Mouse (Mus musculus): ENCODE data around the gene Ncoa3. TPM values are rescaled to one million over a fixed set of nuclear protein-coding genes. Genes with fewer than 3 reads are reported as not detected.

Ncoa3 gene
- polyA plus RNA-seq, 1 experiment from 2014 or later, result 17.4 TPM

- Histone ChIP-seq H3K9ac (peak overlapping the region; percentile 25), H3K27me3 (replicated peaks) (no peaks in the 10 kb centered on the region), H3K27ac (ENCODE audit: poor library complexity, severe bottlenecking) (peak overlapping the region; percentile 64), H3K4me1 (replicated peaks) (peaks cover 29% of the 10 kb centered on the region), H3K9me3 (replicated peaks) (no peaks in the 10 kb centered on the region), H3K36me3 (no peaks in the 10 kb centered on the region), H3K4me2 (no peak overlapping the region), H3K4me3 (no peak overlapping the region)
- no peak for ATAC-seq (ENCODE audit: insufficient number of reproducible peaks, low FRiP score)
- WGBS, result 39% methylated on average over 3 of the region's 3 CpGs
Measured at GRCm38 (mm10) chr2:166035725-166036124, 43.3 kb downstream of the Ncoa3 start.

GRCm38 (mm10) chr2:166039681-166040080 is 47.2 kb downstream of the Ncoa3 start:
- Histone ChIP-seq H3K27me3 (replicated peaks) (no peaks in the 10 kb centered on the region), H3K36me3 (no peaks in the 10 kb centered on the region), H3K9ac (no peak overlapping the region), H3K9me3 (replicated peaks) (no peaks in the 10 kb centered on the region), H3K4me1 (replicated peaks) (peaks cover 34% of the 10 kb centered on the region), H3K4me3 (no peak overlapping the region), H3K27ac (ENCODE audit: poor library complexity, severe bottlenecking) (0 out of 2 replicates have a peak overlapping the region, but pooled peaks have one; percentile 11), H3K4me2 (no peak overlapping the region)
- ATAC-seq (ENCODE audit: insufficient number of reproducible peaks, low FRiP score), result no peak
- 87% methylated on average over 4 of the region's 4 CpGs for WGBS

DNA sequence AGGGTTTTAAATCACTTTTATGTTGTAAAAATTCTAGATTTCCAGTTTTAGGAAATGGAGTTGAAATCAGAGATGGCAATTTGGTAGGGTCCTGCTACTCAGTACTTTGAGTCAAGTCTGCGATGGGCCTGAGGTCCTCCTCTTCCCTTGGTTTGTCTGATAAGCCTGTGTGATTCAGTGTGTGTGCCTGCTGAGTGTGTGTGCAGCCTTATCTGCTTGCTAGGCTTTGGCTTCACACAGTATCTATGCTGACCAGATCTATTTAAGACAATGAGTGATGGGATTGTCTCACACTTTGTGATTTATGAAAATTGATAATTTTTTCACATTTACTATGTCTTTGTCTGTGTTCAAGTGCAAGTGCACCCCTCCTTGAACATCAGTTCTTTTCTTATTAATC is 50.1 kb downstream of the Ncoa3 start:
- Histone ChIP-seq H3K36me3 (peaks cover 3% of the 10 kb centered on the region; the same call in 1 of the 2 replicates), H3K27ac (ENCODE audit: poor library complexity, severe bottlenecking) (no peak overlapping the region), H3K4me2 (no peak overlapping the region), H3K9ac (no peak overlapping the region), H3K4me1 (replicated peaks) (peaks cover 35% of the 10 kb centered on the region), H3K27me3 (replicated peaks) (no peaks in the 10 kb centered on the region), H3K4me3 (no peak overlapping the region), H3K9me3 (replicated peaks) (no peaks in the 10 kb centered on the region)
- 13% methylated on average over 1 of the region's 1 CpGs for WGBS
- no peak for ATAC-seq (ENCODE audit: insufficient number of reproducible peaks, low FRiP score)

DNA sequence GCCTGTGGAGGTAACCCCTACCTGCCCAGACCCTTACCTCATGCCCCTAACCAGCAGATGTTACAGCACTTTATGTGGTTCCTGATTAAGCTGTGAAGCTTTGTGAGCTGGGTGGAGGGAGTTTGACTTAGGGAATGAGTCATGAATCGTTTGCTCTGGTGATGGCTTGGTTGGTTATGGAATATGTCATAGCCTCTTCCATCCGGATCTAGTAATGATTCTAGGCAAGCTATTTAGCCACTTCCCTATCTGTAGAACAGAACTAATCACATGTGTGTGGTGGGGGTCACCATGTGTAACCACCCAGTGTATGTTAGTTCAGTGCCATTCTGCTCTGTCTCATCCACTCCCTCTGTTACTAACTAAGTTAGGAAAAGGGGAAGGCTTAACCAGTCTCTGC is 52.6 kb downstream of the Ncoa3 start:
- Histone ChIP-seq H3K36me3 (peaks cover 23% of the 10 kb centered on the region), H3K27me3 (replicated peaks) (no peaks in the 10 kb centered on the region), H3K4me1 (replicated peaks) (peaks cover 46% of the 10 kb centered on the region), H3K4me3 (no peak overlapping the region), H3K27ac (ENCODE audit: poor library complexity, severe bottlenecking) (peak overlapping the region; percentile 34; the same call in 1 of the 2 replicates), H3K9me3 (replicated peaks) (no peaks in the 10 kb centered on the region), H3K9ac (no peak overlapping the region), H3K4me2 (no peak overlapping the region)
- no peak for ATAC-seq (ENCODE audit: insufficient number of reproducible peaks, low FRiP score)
- WGBS, result 54% methylated on average over 2 of the region's 2 CpGs

DNA sequence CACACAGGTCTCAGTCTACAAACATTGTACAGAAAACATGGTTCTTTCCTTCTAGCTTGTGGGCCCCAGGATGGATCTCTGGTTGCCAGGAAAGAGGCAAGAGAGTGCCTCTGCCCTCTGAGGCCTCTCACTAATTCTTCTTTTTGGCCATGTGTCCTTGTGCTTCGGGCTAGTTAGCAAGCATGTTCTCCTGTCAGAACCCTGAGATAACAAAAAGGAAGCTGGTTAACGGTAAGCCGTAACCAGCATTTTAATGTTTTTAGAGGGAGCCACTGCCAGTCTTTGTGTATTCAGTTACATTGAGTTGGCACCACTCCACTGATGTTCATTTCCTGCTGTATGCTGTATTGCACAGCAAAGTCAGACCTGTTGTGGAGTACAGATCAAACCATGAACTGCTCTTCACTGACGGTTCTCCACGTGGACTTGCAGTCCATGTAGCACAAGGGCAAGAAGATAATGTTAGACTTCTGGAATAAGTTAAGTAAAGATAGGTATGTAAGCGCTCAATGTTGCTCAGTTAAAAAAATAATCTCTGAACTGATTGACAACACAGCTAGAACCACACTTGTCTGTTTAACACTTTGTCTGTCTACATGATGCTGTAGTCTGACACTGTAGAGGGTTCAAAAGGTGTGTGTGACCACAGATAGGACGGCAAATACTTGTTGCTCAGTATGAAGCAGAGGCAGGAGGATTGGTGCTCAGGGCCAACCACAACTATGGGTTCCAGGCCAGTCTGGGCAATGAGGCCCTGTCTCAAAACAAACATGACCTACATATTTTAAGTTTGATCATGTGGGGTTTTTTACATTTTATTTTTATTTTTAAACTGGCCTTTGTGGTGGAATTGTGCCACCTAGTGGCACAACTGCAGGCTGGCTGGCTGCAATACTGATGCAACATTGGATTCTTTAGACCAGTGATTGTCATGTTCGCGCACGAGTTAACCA is 53.4 kb downstream of the Ncoa3 start:
- no peak for ATAC-seq (ENCODE audit: insufficient number of reproducible peaks, low FRiP score)
- Histone ChIP-seq H3K4me2 (no peak overlapping the region), H3K4me1 (replicated peaks) (peaks cover 46% of the 10 kb centered on the region), H3K36me3 (peaks cover 31% of the 10 kb centered on the region), H3K27ac (ENCODE audit: poor library complexity, severe bottlenecking) (peak overlapping the region; percentile 34), H3K9ac (peak overlapping the region; percentile 41; the same call in 1 of the 2 replicates), H3K9me3 (replicated peaks) (no peaks in the 10 kb centered on the region), H3K27me3 (replicated peaks) (no peaks in the 10 kb centered on the region), H3K4me3 (no peak overlapping the region)
- 47% methylated on average over 10 of the region's 10 CpGs for WGBS

GRCm38 (mm10) chr2:166047931-166048330 is 55.5 kb downstream of the Ncoa3 start:
- 94% methylated on average over 4 of the region's 4 CpGs for WGBS
- peak overlapping the region; percentile 49; the same call in 1 of the 2 replicates for H3K27ac ChIP-seq (ENCODE audit: poor library complexity, severe bottlenecking)
- H3K4me2 ChIP-seq, result no peak overlapping the region
- no peak for ATAC-seq (ENCODE audit: insufficient number of reproducible peaks, low FRiP score)
- peaks cover 50% of the 10 kb centered on the region for H3K36me3 ChIP-seq
- H3K27me3 ChIP-seq (replicated peaks), result no peaks in the 10 kb centered on the region
- H3K4me1 ChIP-seq (replicated peaks), result peaks cover 31% of the 10 kb centered on the region
- no peak overlapping the region for H3K9ac ChIP-seq
- no peak overlapping the region for H3K4me3 ChIP-seq
- no peaks in the 10 kb centered on the region for H3K9me3 ChIP-seq (replicated peaks)

GRCm38 (mm10) chr2:166048852-166049251 is 56.4 kb downstream of the Ncoa3 start:
- peak; percentile 72 for ATAC-seq (ENCODE audit: insufficient number of reproducible peaks, low FRiP score)
- WGBS, result 74% methylated on average over 7 of the region's 7 CpGs
- Histone ChIP-seq H3K27me3 (replicated peaks) (no peaks in the 10 kb centered on the region), H3K4me3 (no peak overlapping the region), H3K36me3 (peaks cover 58% of the 10 kb centered on the region), H3K4me1 (replicated peaks) (peaks cover 26% of the 10 kb centered on the region), H3K9ac (no peak overlapping the region), H3K9me3 (replicated peaks) (no peaks in the 10 kb centered on the region), H3K4me2 (no peak overlapping the region), H3K27ac (ENCODE audit: poor library complexity, severe bottlenecking) (peak overlapping the region; percentile 49)

DNA sequence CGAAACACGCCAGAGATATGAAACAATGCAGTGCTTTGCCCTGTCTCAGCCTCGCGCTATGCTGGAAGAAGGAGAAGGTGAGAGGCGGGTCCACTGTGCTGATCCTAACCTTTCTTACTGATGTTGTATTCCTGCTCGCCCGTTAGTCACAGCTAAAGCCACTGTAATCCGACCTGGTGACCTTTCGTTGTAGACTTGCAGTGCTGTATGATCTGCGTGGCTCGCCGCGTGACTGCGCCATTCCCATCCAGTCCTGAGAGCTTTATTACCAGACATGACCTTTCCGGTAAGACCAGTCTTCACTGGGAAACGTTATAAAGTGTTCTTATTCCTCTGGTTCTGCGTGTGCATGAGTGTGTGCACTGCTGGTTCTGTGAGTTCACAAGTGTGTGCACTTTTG is 59.0 kb downstream of the Ncoa3 start:
- Histone ChIP-seq H3K4me3 (no peak overlapping the region), H3K36me3 (peaks cover 82% of the 10 kb centered on the region), H3K9ac (no peak overlapping the region), H3K27ac (ENCODE audit: poor library complexity, severe bottlenecking) (no peak overlapping the region), H3K4me2 (no peak overlapping the region), H3K9me3 (replicated peaks) (no peaks in the 10 kb centered on the region), H3K27me3 (replicated peaks) (no peaks in the 10 kb centered on the region), H3K4me1 (replicated peaks) (peaks cover 11% of the 10 kb centered on the region; the same call in 1 of the 2 replicates)
- 93% methylated on average over 17 of the region's 17 CpGs for WGBS
- no peak for ATAC-seq (ENCODE audit: insufficient number of reproducible peaks, low FRiP score)

DNA sequence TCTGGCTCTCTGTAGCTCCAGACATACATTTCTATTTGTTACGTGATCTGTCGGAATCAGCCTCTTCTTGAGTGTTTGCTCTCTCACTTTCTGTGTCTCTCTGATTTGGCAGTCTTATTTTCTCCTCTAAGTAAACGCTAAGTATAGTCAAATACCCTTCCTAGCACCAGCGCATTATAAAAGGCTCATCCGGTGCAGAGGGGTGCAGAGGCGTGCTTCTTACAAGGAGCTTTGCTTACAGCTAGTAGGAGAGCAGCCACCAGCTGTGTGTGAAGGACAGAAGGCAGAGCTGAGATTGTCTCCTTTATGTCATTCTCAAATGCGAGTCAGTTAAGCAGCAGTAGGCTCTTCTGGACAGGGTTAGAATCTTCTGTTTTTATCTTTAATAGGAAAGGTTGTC is 59.5 kb downstream of the Ncoa3 start:
- Histone ChIP-seq H3K27me3 (replicated peaks) (no peaks in the 10 kb centered on the region), H3K9me3 (replicated peaks) (no peaks in the 10 kb centered on the region), H3K4me2 (no peak overlapping the region), H3K27ac (ENCODE audit: poor library complexity, severe bottlenecking) (no peak overlapping the region), H3K9ac (no peak overlapping the region), H3K36me3 (peaks cover 87% of the 10 kb centered on the region), H3K4me3 (no peak overlapping the region), H3K4me1 (replicated peaks) (peaks cover 11% of the 10 kb centered on the region; the same call in 1 of the 2 replicates)
- WGBS, result 92% methylated on average over 7 of the region's 7 CpGs
- no peak for ATAC-seq (ENCODE audit: insufficient number of reproducible peaks, low FRiP score)

GRCm38 (mm10) chr2:166054002-166054539 is 61.6 kb downstream of the Ncoa3 start:
- no peak overlapping the region for H3K4me3 ChIP-seq
- H3K9me3 ChIP-seq (replicated peaks), result no peaks in the 10 kb centered on the region
- peaks cover 2% of the 10 kb centered on the region; the same call in 1 of the 2 replicates for H3K4me1 ChIP-seq (replicated peaks)
- WGBS, result 89% methylated on average over 14 of the region's 14 CpGs
- no peak for ATAC-seq (ENCODE audit: insufficient number of reproducible peaks, low FRiP score)
- H3K27me3 ChIP-seq (replicated peaks), result no peaks in the 10 kb centered on the region
- H3K27ac ChIP-seq (ENCODE audit: poor library complexity, severe bottlenecking), result no peak overlapping the region
- no peak overlapping the region for H3K9ac ChIP-seq
- no peak overlapping the region for H3K4me2 ChIP-seq
- peaks cover 88% of the 10 kb centered on the region for H3K36me3 ChIP-seq

DNA sequence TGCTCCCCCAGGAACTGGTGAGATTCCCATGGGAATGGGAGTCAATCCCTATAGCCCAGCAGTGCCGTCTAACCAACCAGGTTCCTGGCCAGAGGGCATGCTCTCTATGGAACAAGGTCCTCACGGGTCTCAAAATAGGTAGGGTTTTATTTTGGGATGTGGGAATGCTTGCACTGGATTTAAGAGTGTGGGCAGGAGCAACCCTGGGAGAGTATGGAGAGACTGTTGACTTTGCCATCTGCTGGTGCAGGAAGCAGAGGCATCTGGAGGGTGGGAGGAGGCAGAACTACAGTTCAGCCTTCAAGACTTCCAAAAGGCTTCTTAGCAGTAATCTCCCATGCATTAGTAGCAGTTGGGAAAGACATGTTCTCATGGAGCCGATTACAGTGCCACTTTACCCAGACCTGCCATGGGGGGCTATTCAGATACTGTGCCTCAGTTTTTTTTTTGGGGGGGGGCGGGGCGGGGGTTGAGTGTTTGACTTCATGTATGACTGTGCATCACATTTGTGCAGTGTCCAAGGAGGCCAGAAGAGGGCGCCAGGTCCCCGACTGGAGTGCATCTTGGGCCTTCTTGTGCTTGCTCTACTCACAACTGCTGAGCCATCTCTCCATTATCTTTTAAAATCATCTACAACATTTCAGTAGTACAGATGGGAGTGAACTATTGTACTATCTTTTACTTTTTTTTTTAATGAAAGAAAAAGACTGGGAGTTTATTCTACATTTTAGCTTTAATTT is 67.4 kb downstream of the Ncoa3 start:
- H3K9ac ChIP-seq, result no peak overlapping the region
- WGBS, result 76% methylated on average over 7 of the region's 7 CpGs
- no peaks in the 10 kb centered on the region for H3K4me1 ChIP-seq (replicated peaks)
- ATAC-seq (ENCODE audit: insufficient number of reproducible peaks, low FRiP score), result no peak
- H3K27ac ChIP-seq (ENCODE audit: poor library complexity, severe bottlenecking), result no peak overlapping the region
- H3K36me3 ChIP-seq, result peaks cover 91% of the 10 kb centered on the region
- no peaks in the 10 kb centered on the region for H3K9me3 ChIP-seq (replicated peaks)
- H3K27me3 ChIP-seq (replicated peaks), result no peaks in the 10 kb centered on the region
- no peak overlapping the region for H3K4me2 ChIP-seq
- no peak overlapping the region for H3K4me3 ChIP-seq
